Mouse (Mus musculus) stomach, embryonic 15.5 days (tissue): ENCODE measurements at regions not wholly inside any gene's neighbourhood (a gene's known extent, or its start where the extent isn't known, plus 50 kb on each side); places are given as distances from the start of the nearest gene placed in this dataset.
A peak's percentile ranks its signal among the peaks of the same experiment; 100 is the strongest.

Experiments
- ATAC-seq: fragments of 200-750 bp; cut with Nextera tagmentation; 2 replicates; pipeline ENCODE4 v1.8.0; 2017; ENCODE audit warnings: low read depth, moderate number of reproducible peaks, moderate TSS enrichment; ENCODE audit not compliant: insufficient read depth, low FRiP score
- H3K27ac ChIP-seq: fragments of 300-500 bp; sonication (generic); 2 replicates; pipeline ENCODE4 v1.5.1; 2015; ENCODE audit warnings: mild to moderate bottlenecking, inconsistent platforms
- H3K27me3 ChIP-seq: fragments of 300-500 bp; sonication (generic); replicated peaks from 2 replicates; pipeline ENCODE4 v1.6.1; 2015; ENCODE audit warnings: inconsistent platforms
- H3K36me3 ChIP-seq: fragments of 300-500 bp; sonication (generic); 2 replicates; pipeline ENCODE4 v1.6.1; 2015; ENCODE audit warnings: inconsistent platforms
- H3K4me1 ChIP-seq: fragments of 300-500 bp; sonication (generic); 2 replicates; pipeline ENCODE4 v1.6.1; 2015; ENCODE audit warnings: inconsistent platforms
- H3K4me2 ChIP-seq: fragments of 300-500 bp; sonication (generic); 2 replicates; pipeline ENCODE4 v1.6.1; 2015; ENCODE audit warnings: mild to moderate bottlenecking, inconsistent platforms
- H3K4me3 ChIP-seq: fragments of 300-500 bp; sonication (generic); replicated peaks from 2 replicates; pipeline ENCODE4 v1.5.1; 2015; ENCODE audit warnings: inconsistent platforms
- H3K9ac ChIP-seq: fragments of 300-500 bp; sonication (generic); 2 replicates; pipeline ENCODE4 v1.6.1; 2015; ENCODE audit warnings: inconsistent platforms
- H3K9me3 ChIP-seq: fragments of 300-500 bp; sonication (generic); 2 replicates; pipeline ENCODE4 v1.6.1; 2016; ENCODE audit warnings: inconsistent platforms
- WGBS: fragments of 180-500 bp; shearing (Covaris S2); methylation state at CpG from one replicate; pipeline ENCODE4 v1.1.7; 2015; 5-methylcytosine and 5-hydroxymethylcytosine counted together

- no peak overlapping the region for H3K4me3 ChIP-seq
- no peak for ATAC-seq
- no peak overlapping the region for H3K27ac ChIP-seq
- H3K4me2 ChIP-seq = no peak overlapping the region
- no peaks in the 10 kb centered on the region for H3K36me3 ChIP-seq
- WGBS = 95% methylated on average over 1 of the region's 1 CpGs
- H3K9me3 ChIP-seq = no peaks in the 10 kb centered on the region
- no peaks in the 10 kb centered on the region for H3K4me1 ChIP-seq
- no peaks in the 10 kb centered on the region for H3K27me3 ChIP-seq
- no peak overlapping the region for H3K9ac ChIP-seq
Measured at GRCm38 (mm10) chr14:97694238-97694637, 475.3 kb downstream of the Dach1 start.

- Histone ChIP-seq H3K4me3 (no peak overlapping the region), H3K27me3 (no peaks in the 10 kb centered on the region), H3K27ac (no peak overlapping the region), H3K4me1 (no peaks in the 10 kb centered on the region), H3K4me2 (no peak overlapping the region), H3K36me3 (no peaks in the 10 kb centered on the region), H3K9ac (no peak overlapping the region), H3K9me3 (no peaks in the 10 kb centered on the region)
- 62% methylated on average over 3 of the region's 3 CpGs for WGBS
- no peak for ATAC-seq
Measured at GRCm38 (mm10) chr14:97684617-97685016, 484.9 kb downstream of the Dach1 start.

- Histone ChIP-seq H3K4me1 (no peaks in the 10 kb centered on the region), H3K27me3 (no peaks in the 10 kb centered on the region), H3K36me3 (no peaks in the 10 kb centered on the region), H3K9me3 (no peaks in the 10 kb centered on the region), H3K27ac (no peak overlapping the region), H3K9ac (no peak overlapping the region), H3K4me2 (no peak overlapping the region), H3K4me3 (no peak overlapping the region)
- WGBS = 77% methylated on average over 2 of the region's 2 CpGs
- no peak for ATAC-seq
Measured at GRCm38 (mm10) chr14:97667806-97668205, 501.8 kb downstream of the Dach1 start.

- H3K4me3 ChIP-seq = no peak overlapping the region
- H3K27ac ChIP-seq = no peak overlapping the region
- H3K27me3 ChIP-seq = no peaks in the 10 kb centered on the region
- no peaks in the 10 kb centered on the region for H3K9me3 ChIP-seq
- 88% methylated on average over 4 of the region's 4 CpGs for WGBS
- no peaks in the 10 kb centered on the region for H3K4me1 ChIP-seq
- no peak overlapping the region for H3K4me2 ChIP-seq
- H3K9ac ChIP-seq = no peak overlapping the region
- no peaks in the 10 kb centered on the region for H3K36me3 ChIP-seq
- no peak for ATAC-seq
Measured at GRCm38 (mm10) chr14:97638187-97638792, 531.3 kb downstream of the Dach1 start.

- Histone ChIP-seq H3K4me1 (no peaks in the 10 kb centered on the region), H3K27me3 (no peaks in the 10 kb centered on the region), H3K27ac (no peak overlapping the region), H3K9ac (no peak overlapping the region), H3K4me2 (no peak overlapping the region), H3K4me3 (no peak overlapping the region), H3K36me3 (no peaks in the 10 kb centered on the region), H3K9me3 (no peaks in the 10 kb centered on the region)
- 44% methylated on average over 1 of the region's 1 CpGs for WGBS
- ATAC-seq = no peak
Measured at GRCm38 (mm10) chr14:97611438-97611837, 558.1 kb downstream of the Dach1 start.

GRCm38 (mm10) chr14:97596694-97597093, 572.9 kb downstream of the Dach1 start:
- H3K27ac ChIP-seq = no peak overlapping the region
- no peak overlapping the region for H3K4me2 ChIP-seq
- no peak for ATAC-seq
- H3K9me3 ChIP-seq = no peaks in the 10 kb centered on the region
- 70% methylated on average over 5 of the region's 5 CpGs for WGBS
- no peaks in the 10 kb centered on the region for H3K27me3 ChIP-seq
- H3K4me1 ChIP-seq = no peaks in the 10 kb centered on the region
- no peaks in the 10 kb centered on the region for H3K36me3 ChIP-seq
- no peak overlapping the region for H3K4me3 ChIP-seq
- H3K9ac ChIP-seq = no peak overlapping the region

DNA sequence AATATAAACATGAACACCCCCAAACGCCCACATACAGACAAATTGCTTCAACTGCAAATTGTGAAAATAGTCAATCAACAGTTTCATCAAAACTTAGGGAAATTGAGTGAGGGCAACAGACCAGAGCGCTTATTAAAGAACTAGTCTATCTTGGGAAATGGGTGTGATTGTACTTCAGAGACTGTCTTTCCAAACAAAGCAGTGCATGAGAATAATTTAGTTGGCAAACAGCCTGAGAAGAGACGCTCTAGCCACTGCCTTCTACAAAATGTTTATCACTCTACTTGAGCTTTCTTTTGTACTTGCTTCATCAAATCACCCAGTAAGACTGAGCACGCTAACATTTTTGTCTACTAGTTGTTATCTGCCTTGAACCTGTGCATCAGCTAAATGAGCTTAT, 581.0 kb downstream of the Dach1 start:
- no peaks in the 10 kb centered on the region for H3K9me3 ChIP-seq
- H3K4me2 ChIP-seq = peak overlapping the region; percentile 19; the same call in 1 of the 2 replicates
- no peak for ATAC-seq
- no peaks in the 10 kb centered on the region for H3K27me3 ChIP-seq
- no peak overlapping the region for H3K9ac ChIP-seq
- no peaks in the 10 kb centered on the region for H3K4me1 ChIP-seq
- H3K36me3 ChIP-seq = no peaks in the 10 kb centered on the region
- peak overlapping the region; percentile 65; the same call in 1 of the 2 replicates for H3K27ac ChIP-seq
- no peak overlapping the region for H3K4me3 ChIP-seq
- WGBS = 51% methylated on average over 4 of the region's 4 CpGs

- Histone ChIP-seq H3K4me3 (no peak overlapping the region), H3K9me3 (no peaks in the 10 kb centered on the region), H3K27me3 (no peaks in the 10 kb centered on the region), H3K27ac (peak overlapping the region; percentile 65; the same call in 1 of the 2 replicates), H3K4me1 (no peaks in the 10 kb centered on the region), H3K4me2 (peak overlapping the region; percentile 19; the same call in 1 of the 2 replicates), H3K9ac (no peak overlapping the region), H3K36me3 (no peaks in the 10 kb centered on the region)
- peak; percentile 60; the same call in 1 of the 2 replicates for ATAC-seq
- 25% methylated on average over 7 of the region's 7 CpGs for WGBS
Measured at GRCm38 (mm10) chr14:97588182-97588581, 581.4 kb downstream of the Dach1 start.

DNA sequence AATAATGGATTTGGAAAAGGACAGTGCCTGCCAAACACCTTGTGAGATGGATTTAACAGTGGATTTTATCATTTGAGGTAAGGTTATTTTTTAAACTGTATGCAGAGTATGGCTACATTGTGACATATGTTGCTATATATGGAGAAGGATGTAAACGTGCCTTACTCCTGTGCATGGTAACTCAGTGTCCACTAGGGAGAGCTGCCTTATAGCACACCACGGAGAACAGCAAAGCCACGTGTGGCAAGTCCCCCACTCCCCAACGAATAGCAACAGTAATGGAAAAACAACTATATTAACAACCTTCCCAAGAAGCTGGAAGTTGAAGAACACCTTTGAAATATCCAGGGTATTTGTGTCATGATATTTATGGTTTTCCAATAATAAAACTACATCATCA, 582.6 kb downstream of the Dach1 start:
- H3K4me3 ChIP-seq = no peak overlapping the region
- no peak overlapping the region for H3K27ac ChIP-seq
- no peaks in the 10 kb centered on the region for H3K4me1 ChIP-seq
- H3K36me3 ChIP-seq = no peaks in the 10 kb centered on the region
- no peak overlapping the region for H3K9ac ChIP-seq
- H3K4me2 ChIP-seq = no peak overlapping the region
- H3K27me3 ChIP-seq = no peaks in the 10 kb centered on the region
- H3K9me3 ChIP-seq = no peaks in the 10 kb centered on the region
- WGBS = 21% methylated on average over 4 of the region's 4 CpGs
- no peak for ATAC-seq

- Histone ChIP-seq H3K27ac (no peak overlapping the region), H3K4me2 (no peak overlapping the region), H3K4me3 (no peak overlapping the region), H3K4me1 (no peaks in the 10 kb centered on the region), H3K27me3 (no peaks in the 10 kb centered on the region), H3K9me3 (no peaks in the 10 kb centered on the region), H3K36me3 (no peaks in the 10 kb centered on the region), H3K9ac (no peak overlapping the region)
- no peak for ATAC-seq
- 63% methylated on average over 1 of the region's 1 CpGs for WGBS
Measured at GRCm38 (mm10) chr14:97570274-97570673, 599.3 kb downstream of the Dach1 start.

- WGBS = 45% methylated on average over 7 of the region's 7 CpGs
- no peak for ATAC-seq
- no peaks in the 10 kb centered on the region for H3K36me3 ChIP-seq
- H3K4me3 ChIP-seq = no peak overlapping the region
- H3K27me3 ChIP-seq = no peaks in the 10 kb centered on the region
- H3K9me3 ChIP-seq = no peaks in the 10 kb centered on the region
- no peak overlapping the region for H3K9ac ChIP-seq
- no peak overlapping the region for H3K4me2 ChIP-seq
- no peaks in the 10 kb centered on the region for H3K4me1 ChIP-seq
- H3K27ac ChIP-seq = no peak overlapping the region
Measured at GRCm38 (mm10) chr14:97560121-97560907, 609.3 kb downstream of the Dach1 start.

- WGBS = 3% methylated on average over 1 of the region's 1 CpGs
- no peak; the same call in 1 of the 2 replicates for ATAC-seq
Measured at GRCm38 (mm10) chr14:97559559-97559958, 610.0 kb downstream of the Dach1 start.

More at GRCm38 (mm10) chr14:97559559-97559958, 610.0 kb downstream of the Dach1 start:
- Histone ChIP-seq H3K4me1 (no peaks in the 10 kb centered on the region), H3K9me3 (no peaks in the 10 kb centered on the region), H3K4me3 (no peak overlapping the region), H3K36me3 (no peaks in the 10 kb centered on the region), H3K9ac (no peak overlapping the region), H3K27me3 (no peaks in the 10 kb centered on the region), H3K27ac (no peak overlapping the region), H3K4me2 (no peak overlapping the region)
